Comparison of ENCODE assay signal across 9 mouse cellular contexts in genomic region chr10:80506222-80506621, GRCm38 (mm10). TPM values are rescaled to one million over a fixed set of nuclear protein-coding genes. Genes with fewer than 3 reads are reported as not detected.
DNase-seq lines count a peak whose midpoint lies in the region; ATAC-seq and TF ChIP-seq lines count a peak whose summit lies in the region.
"Had no signal": no experiment of that assay in that cellular context is flagged by ENCODE, and none has a peak within 500 bp of the region (broad histone marks: within the 10 kb centered on the region; RNA-seq: fewer than 3 reads in every experiment).

No protein-coding gene starts in this region.

- no peaks in the 10 kb centered on the region for H3K9me3 ChIP-seq in liver, embryonic 12.5 days (replicated peaks)
- no peaks in the 10 kb centered on the region for H3K9me3 ChIP-seq in midbrain, postnatal 0 days (ENCODE audit: low read length)
- H3K9me3 ChIP-seq: neural tube, embryonic 12.5 days had no signal

- peaks cover 92% of the 10 kb centered on the region for H3K27me3 ChIP-seq in liver, embryonic 12.5 days (replicated peaks)
- H3K27me3 ChIP-seq in midbrain, postnatal 0 days (ENCODE audit: insufficient read depth, low read length): peaks cover 49% of the 10 kb centered on the region

- no peak overlapping the region for H3K4me2 ChIP-seq in liver, embryonic 12.5 days
- no peak overlapping the region for H3K4me2 ChIP-seq in midbrain, postnatal 0 days (ENCODE audit: low read depth, low read length, poor library complexity, severe bottlenecking)
- H3K4me2 ChIP-seq: neural tube, embryonic 12.5 days had no signal

- peak; percentile 80 for DNase-seq in liver
- DNase-seq in NIH3T3 (ENCODE audit: low read depth): peak; percentile 89
- peak; percentile 66 to 81 for DNase-seq in cerebellum, postnatal 25 days
- DNase-seq in gastrocnemius, postnatal 36 days: peak; percentile 55 to 57
- peak; percentile 29 to 66 for DNase-seq in left cerebral cortex, adult 2 months (ENCODE audit: extremely low spot score in 1 of 2, low spot score in 2 of 2)
- DNase-seq in midbrain, postnatal 0 days (ENCODE audit: low spot score): peak; percentile 59
- peak; percentile 34 to 75 for DNase-seq in thymus, postnatal 10 days (ENCODE audit: low spot score in 2 of 2)

- intact Hi-C loops in gastrocnemius, postnatal 36 days (cut with DNase I): no loop called here
- intact Hi-C loops in left cerebral cortex, adult 2 months (cut with DNase I): no loop called here

- WGBS in liver, embryonic 12.5 days (ENCODE audit: insufficient replicate concordance): 0% methylated on average over 11 of the region's 11 CpGs
- WGBS in midbrain, postnatal 0 days: under 1% methylated on average over 11 of the region's 11 CpGs

- no peak overlapping the region for H3K27ac ChIP-seq in liver, embryonic 12.5 days
- no peak overlapping the region for H3K27ac ChIP-seq in left cerebral cortex, adult 2 months
- H3K27ac ChIP-seq in midbrain, postnatal 0 days (ENCODE audit: low read depth, low read length): no peak overlapping the region
- H3K27ac ChIP-seq: neural tube, embryonic 12.5 days had no signal

- no peak overlapping the region for H3K4me3 ChIP-seq in liver, embryonic 12.5 days
- no peak overlapping the region for H3K4me3 ChIP-seq in left cerebral cortex, adult 2 months
- H3K4me3 ChIP-seq in midbrain, postnatal 0 days (ENCODE audit: low read depth, low read length): no peak overlapping the region
- H3K4me3 ChIP-seq: neural tube, embryonic 12.5 days had no signal

- no peak for ATAC-seq in liver, embryonic 12.5 days
- no peak for ATAC-seq in midbrain, postnatal 0 days (ENCODE audit: low FRiP score)

- H3K36me3 ChIP-seq in liver, embryonic 12.5 days: no peaks in the 10 kb centered on the region
- H3K36me3 ChIP-seq in midbrain, postnatal 0 days (ENCODE audit: insufficient read depth, low read length): no peaks in the 10 kb centered on the region
- H3K36me3 ChIP-seq: neural tube, embryonic 12.5 days had no signal

- peaks cover 29% of the 10 kb centered on the region for H3K4me1 ChIP-seq in liver, embryonic 12.5 days
- no peaks in the 10 kb centered on the region for H3K4me1 ChIP-seq in midbrain, postnatal 0 days (ENCODE audit: insufficient read depth, low read length)

- peak; percentile 59 for TF ChIP-seq CTCF in left cerebral cortex, adult 2 months (IDR thresholded peaks at IDR 0.05)
- TF ChIP-seq CTCF in midbrain, postnatal 0 days (IDR thresholded peaks at IDR 0.05): peak; percentile 82

- no peak overlapping the region for H3K9ac ChIP-seq in liver, embryonic 12.5 days
- no peak overlapping the region for H3K9ac ChIP-seq in midbrain, postnatal 0 days (replicated peaks; ENCODE audit: low read length, poor library complexity, severe bottlenecking)
- H3K9ac ChIP-seq: neural tube, embryonic 12.5 days had no signal

RNA-seq across cellular contexts. Expression of gene Onecut3, which starts 11.6 kb away (rescaled TPM):
- 0.29 and 0.33 TPM in 2 replicates for polyA plus RNA-seq in liver, embryonic 12.5 days (2016; fragmentation: Nextera tagmentation; extraction: Ambion mirVana)
- total RNA-seq in gastrocnemius, postnatal 36 days (2021): not detected
- total RNA-seq in left cerebral cortex, adult 2 months (2021): not detected
- 2.8 and 3.1 TPM in 2 replicates for total RNA-seq in midbrain, postnatal 0 days (2014; rRNA removed)
- polyA plus RNA-seq in midbrain, postnatal 0 days (2015; fragmentation: Nextera tagmentation; extraction: Ambion mirVana): 0.69 and 0.89 TPM in 2 replicates

RNA-seq across cellular contexts. Expression of gene Atp8b3, which starts 32.7 kb away (rescaled TPM):
- 0.02 and 0.08 TPM in 2 replicates for polyA plus RNA-seq in liver, embryonic 12.5 days (2016; fragmentation: Nextera tagmentation; extraction: Ambion mirVana)
- total RNA-seq in gastrocnemius, postnatal 36 days (2021): not detected
- total RNA-seq in left cerebral cortex, adult 2 months (2021): under 1 TPM; 0.11 to 0.63 TPM
- total RNA-seq in midbrain, postnatal 0 days (2014; rRNA removed): 0.71 and 0.93 TPM in 2 replicates
- 0.90 and 1.1 TPM in 2 replicates for polyA plus RNA-seq in midbrain, postnatal 0 days (2015; fragmentation: Nextera tagmentation; extraction: Ambion mirVana)

RNA-seq across cellular contexts. Expression of gene Rexo1, which starts 55.1 kb away (rescaled TPM):
- polyA plus RNA-seq in liver, embryonic 12.5 days (2016; fragmentation: Nextera tagmentation; extraction: Ambion mirVana): 23.2 and 23.9 TPM in 2 replicates
- total RNA-seq in gastrocnemius, postnatal 36 days (2021): 1 to 10 TPM; 8.8 to 9.7 TPM
- total RNA-seq in left cerebral cortex, adult 2 months (2021): 10 to 100 TPM; 46.5 to 51.3 TPM
- total RNA-seq in midbrain, postnatal 0 days (2014; rRNA removed): 34.2 and 52.6 TPM in 2 replicates
- polyA plus RNA-seq in midbrain, postnatal 0 days (2015; fragmentation: Nextera tagmentation; extraction: Ambion mirVana): 26.1 and 29.8 TPM in 2 replicates
